Mouse (Mus musculus): Measurements from ENCODE around the gene Fam133b.

Fam133b gene

DNA sequence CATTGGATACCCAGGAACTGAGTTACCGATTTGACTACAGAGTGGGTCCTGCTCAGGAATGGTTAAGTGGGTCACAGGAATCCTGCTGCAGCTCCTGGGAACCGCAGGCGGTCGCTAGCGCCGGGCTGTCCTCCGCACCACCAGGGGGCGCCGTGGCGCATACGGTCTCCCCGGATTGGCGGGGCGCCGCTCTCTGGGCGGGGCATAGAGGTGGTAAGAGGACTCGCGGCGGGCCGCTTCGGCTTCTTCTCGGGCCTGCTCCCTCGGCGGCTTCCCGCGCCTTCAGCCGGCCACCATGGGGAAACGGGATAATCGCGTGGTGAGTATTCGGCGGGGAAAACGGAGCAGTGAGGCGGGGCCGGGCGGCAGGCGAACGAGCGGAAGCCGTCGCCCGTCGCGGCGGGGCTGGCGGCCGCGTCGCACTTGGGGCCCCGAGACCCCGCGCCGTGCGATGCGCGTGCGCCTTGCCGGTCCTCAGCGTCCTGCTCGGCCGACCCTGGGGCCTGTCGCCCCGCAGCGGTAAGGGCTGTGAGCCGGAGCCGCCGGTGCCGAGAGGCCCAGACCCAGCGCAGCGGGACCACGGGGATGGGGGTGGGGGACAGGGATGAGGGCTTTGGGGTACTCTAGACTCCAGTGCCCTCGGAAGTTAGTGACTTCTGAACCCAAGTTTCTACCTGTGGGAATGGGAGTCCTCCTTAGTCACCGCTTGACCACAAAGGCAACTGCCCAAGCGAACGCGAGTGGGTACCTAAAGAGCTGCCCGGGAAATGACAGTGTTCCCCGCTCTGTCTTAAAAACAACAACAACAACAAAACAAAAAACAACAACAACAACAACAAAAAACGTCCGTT is at the start of gene Fam133b:
Gene Fam133b (plus strand): TSS at position 205 of the 851 bp plus-strand sequence.
- DNase-seq (ENCODE audit: extremely low spot score, low read depth, low spot score) = peak; percentile 73

GRCm38 (mm10) chr5:3493968-3494367 is 49.7 kb upstream of the Fam133b start:
- no peak for DNase-seq (ENCODE audit: extremely low spot score, low read depth, low spot score)

DNA sequence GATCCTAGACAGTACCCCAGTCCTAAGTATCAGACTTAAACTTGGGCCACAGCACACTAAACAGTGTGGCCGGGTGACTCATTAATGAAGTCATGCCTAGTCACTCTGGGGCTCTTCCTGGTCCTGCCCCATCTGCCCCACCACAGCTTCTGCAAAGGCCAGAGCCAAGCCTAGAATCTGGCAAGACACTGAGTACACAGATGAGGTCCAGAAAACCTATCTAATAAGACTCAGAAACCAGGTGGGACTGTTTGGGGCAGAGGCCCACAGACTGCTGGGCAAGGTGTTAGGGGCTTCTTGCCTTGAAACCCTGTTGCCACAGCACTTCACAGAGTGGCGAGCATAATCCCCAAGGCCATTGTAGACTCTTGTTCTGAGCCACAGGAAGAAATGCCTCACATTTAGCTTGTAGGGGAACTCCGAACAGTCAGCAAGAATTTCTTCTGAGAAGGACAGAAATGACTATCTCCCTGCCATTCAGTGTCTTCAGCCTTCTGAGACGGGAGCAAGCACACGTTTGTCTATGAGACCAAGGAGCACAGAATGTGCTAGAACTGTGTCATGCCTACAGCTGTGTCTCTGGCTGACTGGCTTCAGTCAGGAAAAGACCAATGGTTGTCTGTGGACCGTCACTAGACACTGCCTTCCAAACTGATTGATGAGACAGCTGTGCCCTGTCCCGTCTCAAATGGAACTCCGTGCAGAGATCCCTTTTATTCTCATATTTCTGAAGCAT is 49.0 kb upstream of the Fam133b start:
- DNase-seq (ENCODE audit: extremely low spot score, low read depth, low spot score) = no peak

- no peak for DNase-seq (ENCODE audit: extremely low spot score, low read depth, low spot score)
Observed at GRCm38 (mm10) chr5:3497505-3497925, 46.1 kb upstream of the Fam133b start.

GRCm38 (mm10) chr5:3500298-3500697 is 43.3 kb upstream of the Fam133b start:
- no peak for DNase-seq (ENCODE audit: extremely low spot score, low read depth, low spot score)

- no peak for DNase-seq (ENCODE audit: extremely low spot score, low read depth, low spot score)
Observed at GRCm38 (mm10) chr5:3500957-3501563, 42.6 kb upstream of the Fam133b start.

DNA sequence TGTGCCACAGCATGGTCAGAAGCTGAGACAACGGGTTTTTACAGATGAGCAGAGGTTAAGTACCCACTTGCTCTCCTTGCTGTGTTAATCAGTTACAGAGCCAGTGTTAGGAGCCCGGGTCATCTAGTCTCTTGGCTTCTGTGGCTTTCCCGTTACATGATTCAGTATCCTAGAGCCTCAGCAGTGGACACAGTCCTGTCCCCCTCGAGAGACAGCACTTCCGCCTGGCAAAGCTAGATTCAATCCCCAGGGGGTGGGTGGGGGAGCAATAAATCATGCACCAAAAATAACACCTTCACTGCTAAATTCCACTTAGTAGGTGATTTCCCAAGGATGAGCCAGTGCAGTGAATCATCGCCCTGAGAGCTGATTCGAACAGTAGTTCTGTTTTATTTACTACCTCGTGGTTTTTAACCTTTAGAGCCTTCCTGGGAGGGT is 42.0 kb upstream of the Fam133b start:
- DNase-seq (ENCODE audit: extremely low spot score, low read depth, low spot score) = no peak

DNA sequence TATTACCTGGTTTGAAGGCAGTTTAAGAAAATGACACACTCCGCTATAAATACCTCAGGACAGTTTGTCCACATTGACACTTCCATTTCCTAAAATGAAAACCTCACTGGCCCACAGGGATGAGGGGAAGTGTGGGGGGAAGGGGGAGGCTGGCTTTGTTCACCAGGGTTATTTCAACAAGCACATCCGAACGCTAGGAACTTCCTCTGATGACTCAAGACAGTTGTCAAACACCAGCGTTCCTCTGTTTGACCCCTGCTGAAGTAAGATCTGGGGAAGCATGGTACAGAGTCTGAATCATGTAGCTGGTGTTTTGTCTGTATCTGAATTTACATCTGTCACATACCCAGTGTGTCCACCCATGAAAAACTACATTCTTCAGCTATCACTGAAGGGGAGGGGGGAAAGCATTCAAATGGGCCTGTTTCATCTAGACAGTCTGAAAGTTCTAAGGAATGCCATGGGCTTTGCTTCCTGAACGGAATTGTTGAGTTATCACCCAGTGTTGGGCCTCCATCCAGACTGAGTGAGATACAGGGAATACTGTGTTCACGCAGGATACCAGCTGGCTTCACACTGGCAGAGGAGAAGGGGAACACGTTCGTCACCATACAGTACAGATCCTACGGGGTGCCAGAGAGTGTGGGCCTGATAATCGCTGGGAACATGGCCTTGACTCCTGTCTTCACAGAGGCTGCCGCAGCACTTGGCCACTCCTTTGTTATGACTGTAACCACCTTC is 40.9 kb upstream of the Fam133b start:
- DNase-seq (ENCODE audit: extremely low spot score, low read depth, low spot score) = no peak

- no peak for DNase-seq (ENCODE audit: extremely low spot score, low read depth, low spot score)
Observed at GRCm38 (mm10) chr5:3503373-3503772, 40.3 kb upstream of the Fam133b start.

DNA sequence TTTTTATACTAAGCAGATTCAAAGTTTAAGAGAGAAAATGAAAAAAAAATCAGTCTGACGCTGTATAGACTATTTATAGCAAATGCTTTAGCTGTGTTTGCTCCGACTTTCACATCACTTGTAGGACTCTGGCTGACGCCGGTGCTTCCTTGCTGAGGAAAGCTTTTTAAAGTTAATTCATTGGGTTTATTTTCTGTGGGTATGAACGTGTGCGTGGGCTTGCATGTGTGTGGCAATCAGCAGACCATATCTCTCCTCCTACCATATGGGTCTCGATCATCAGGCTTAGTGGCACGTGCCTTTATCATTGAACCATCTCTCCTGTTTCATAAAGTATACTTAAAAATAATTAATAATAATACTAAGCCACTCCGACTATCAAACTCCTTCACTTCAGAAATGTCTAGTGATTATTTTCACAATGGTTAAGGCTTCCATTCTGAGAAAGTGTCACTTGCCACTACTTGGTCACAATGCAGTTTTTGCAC is 39.8 kb upstream of the Fam133b start:
- no peak for DNase-seq (ENCODE audit: extremely low spot score, low read depth, low spot score)

DNA sequence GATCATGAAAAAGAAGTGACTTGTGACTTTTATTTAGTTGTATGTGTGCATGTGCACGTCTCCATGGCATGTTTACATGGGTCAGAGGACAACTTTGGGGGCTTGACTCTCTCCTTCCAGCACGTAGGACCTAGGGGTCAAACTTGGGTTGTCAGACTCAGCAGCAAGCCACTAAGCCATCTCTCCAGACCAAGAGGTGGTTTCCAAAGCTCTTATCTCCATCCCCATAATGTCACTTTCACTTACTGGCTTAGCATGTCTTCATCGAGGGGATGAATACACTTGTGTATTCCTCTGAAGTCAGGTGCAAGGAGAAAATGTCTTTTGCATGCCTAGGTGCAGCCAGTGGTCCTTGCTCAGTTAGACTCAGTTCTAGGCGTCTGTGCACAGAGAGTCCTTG is 39.2 kb upstream of the Fam133b start:
- DNase-seq (ENCODE audit: extremely low spot score, low read depth, low spot score) = no peak

DNA sequence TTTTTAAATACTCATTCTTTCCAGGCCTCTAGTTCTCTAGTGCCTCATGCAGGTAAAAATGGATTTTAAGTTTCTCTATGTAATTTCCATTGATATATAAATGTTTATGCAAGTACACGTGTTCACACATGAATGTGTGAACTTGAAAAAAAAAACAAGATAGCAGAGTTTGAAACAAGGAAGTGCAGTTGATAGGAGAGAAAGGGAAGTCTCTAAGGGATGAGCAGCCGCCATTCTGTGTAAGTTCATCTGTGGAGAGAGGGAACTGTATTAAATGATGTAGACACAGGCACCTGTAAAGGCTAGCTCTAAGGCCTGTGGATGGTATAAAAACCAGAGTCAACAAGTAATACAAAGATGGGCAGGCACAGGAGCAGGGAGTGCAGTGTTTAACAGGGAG is 38.1 kb upstream of the Fam133b start:
- no peak for DNase-seq (ENCODE audit: extremely low spot score, low read depth, low spot score)

DNA sequence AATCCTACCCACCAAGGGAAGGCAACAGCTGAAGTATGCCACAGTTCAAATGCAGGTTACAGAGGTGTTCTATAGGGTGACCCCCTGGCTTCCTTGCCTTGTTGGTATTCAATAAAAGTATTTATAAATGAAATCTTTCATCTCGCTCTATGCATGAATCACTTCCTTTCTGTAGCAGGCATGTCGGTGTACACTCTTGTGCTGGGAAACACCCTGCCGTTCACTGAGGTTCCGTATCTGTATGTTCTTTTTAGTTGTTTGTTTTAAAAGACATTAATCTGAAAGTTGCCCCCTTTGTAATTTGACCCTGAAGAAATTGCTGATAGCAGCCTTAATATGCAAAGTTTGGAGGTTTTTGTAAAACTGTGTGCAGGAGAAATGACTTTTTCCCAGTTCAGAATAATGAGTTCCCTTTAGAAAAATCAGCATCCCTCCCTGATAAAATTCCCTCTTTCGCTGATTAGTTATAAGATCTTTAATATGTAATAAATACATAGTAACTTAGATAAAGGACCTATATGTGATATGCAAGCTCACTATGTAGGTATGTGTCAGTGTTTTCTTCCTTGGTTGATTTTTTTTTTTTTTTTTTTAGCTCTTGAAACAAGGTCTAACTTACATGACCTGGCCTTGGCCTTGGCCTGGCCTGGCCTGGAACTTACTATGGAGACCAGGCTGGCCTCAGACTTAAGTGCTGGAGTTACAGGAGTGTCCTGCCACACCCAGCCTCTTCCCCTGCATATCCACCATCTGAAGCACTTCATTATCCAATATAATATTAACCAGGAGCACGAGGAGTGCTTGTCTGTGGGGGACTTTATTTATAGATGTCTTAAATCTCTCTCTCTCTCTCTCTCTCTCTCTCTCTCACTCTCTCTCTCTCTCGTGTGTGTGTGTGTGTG is 34.9 kb upstream of the Fam133b start:
- DNase-seq (ENCODE audit: extremely low spot score, low read depth, low spot score) = no peak

GRCm38 (mm10) chr5:3509503-3509902 is 34.1 kb upstream of the Fam133b start:
- no peak for DNase-seq (ENCODE audit: extremely low spot score, low read depth, low spot score)

GRCm38 (mm10) chr5:3511097-3511795 is 32.4 kb upstream of the Fam133b start:
- no peak for DNase-seq (ENCODE audit: extremely low spot score, low read depth, low spot score)

DNA sequence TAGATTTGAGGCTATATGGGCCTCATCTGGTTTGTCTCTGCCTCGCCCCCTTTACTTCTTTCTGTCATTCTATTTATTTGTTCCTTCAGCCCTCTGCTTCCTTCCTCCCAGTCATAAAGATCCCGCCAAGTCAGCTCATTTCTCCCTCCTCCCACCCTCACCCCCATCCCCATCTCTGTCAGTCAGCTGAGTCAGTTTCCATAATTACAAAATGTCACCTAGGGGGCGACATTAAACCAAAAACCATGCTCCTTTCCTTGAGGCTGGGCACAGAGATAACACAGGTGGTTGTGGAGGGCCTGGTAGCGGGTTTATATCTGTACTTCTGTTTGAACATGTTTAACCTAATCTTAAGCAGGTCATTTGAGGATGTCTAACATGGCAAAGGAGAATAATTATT is 31.0 kb upstream of the Fam133b start:
- DNase-seq (ENCODE audit: extremely low spot score, low read depth, low spot score) = no peak

GRCm38 (mm10) chr5:3514901-3515311 is 28.7 kb upstream of the Fam133b start:
- no peak for DNase-seq (ENCODE audit: extremely low spot score, low read depth, low spot score)

DNA sequence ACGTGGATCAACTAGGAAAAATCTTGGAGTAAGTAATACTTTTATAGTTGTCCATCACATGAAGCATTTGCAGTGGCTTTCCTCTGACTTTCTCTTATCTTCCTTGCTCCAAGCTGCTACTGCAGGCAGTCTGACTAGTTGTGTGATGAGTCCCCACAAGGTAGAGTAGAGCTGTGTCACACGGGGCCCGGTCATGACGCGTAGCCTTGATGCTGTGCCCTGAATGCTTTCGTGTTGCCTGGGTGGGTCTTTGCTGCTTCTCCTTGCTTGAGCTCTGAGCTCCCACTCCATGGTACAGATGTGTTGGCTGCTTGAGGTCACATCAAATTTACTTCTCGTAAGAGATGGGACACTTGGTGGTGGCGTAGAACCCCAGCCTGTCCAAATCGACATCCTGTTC is 28.2 kb upstream of the Fam133b start:
- no peak for DNase-seq (ENCODE audit: extremely low spot score, low read depth, low spot score)

DNA sequence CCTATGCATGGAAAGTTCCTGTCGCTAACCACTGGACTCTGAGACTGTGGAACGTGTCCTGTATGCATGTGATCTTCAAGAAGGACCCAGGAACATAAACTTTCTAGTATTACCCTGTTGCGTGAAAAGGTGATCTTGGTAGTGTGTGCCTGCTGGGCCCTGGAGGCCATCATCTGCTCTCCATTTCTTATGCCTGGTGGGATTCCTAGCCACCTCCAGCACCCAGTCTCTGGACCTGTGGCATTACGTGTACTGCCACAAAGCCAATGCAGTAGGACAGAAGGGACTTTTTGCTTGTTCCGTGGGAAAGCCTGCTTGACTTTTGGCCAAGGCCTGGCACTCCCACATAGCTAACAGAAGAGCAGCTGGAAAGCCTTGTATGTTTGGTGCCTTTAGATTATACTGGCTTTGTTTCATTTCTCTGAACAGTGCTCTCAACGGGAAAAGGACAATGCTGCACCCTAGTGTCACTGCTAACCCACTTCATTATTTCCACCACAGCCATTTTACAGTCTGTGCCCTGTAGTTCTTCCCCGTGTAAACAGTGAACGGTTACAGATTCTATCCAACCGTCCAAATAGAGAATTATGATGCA is 27.1 kb upstream of the Fam133b start:
- no peak for DNase-seq (ENCODE audit: extremely low spot score, low read depth, low spot score)

Data from hindlimb bud, embryonic 11.5 days (tissue).